Mouse (Mus musculus) monocyte, adult 2 months (primary cell): ENCODE results near the gene Aoc2.
"Not testable (repeated sequence)": the region's sequence is repeated elsewhere in the genome, so short reads cannot be mapped to it uniquely, and the experiment has no call there.

Experiments
- DNase-seq, 2 experiments: peaks; one replicate each; pipeline ENCODE4 v3.0.0; 2022; ENCODE audit warnings: low spot score in 2 of 2, low read depth in 1 of 2

Gene Aoc2

GRCm38 (mm10) chr11:101353436-101353835 lies 28.6 kb downstream of the Aoc2 start:
- no peak for DNase-seq

GRCm38 (mm10) chr11:101354438-101355010 lies 29.7 kb downstream of the Aoc2 start:
- DNase-seq, result no peak

GRCm38 (mm10) chr11:101355916-101356315 lies 31.1 kb downstream of the Aoc2 start:
- DNase-seq, result no peak

- DNase-seq, result no peak
These were observed 32.8 kb downstream of the Aoc2 start for GRCm38 (mm10) chr11:101357505-101358182.

GRCm38 (mm10) chr11:101359776-101360175 lies 34.9 kb downstream of the Aoc2 start:
- no peak for DNase-seq

- DNase-seq, result no peak
These were observed 35.8 kb downstream of the Aoc2 start for GRCm38 (mm10) chr11:101360651-101361113.

GRCm38 (mm10) chr11:101364531-101364931 lies 39.7 kb downstream of the Aoc2 start:
- no peak for DNase-seq

- no peak for DNase-seq
These were observed 42.6 kb downstream of the Aoc2 start, which contains the start of gene G6pc for GRCm38 (mm10) chr11:101367326-101367935. G6pc (plus strand) TSS chr11:101367561.

GRCm38 (mm10) chr11:101370141-101370540 lies 45.3 kb downstream of the Aoc2 start:
- no peak for DNase-seq

GRCm38 (mm10) chr11:101374421-101374938 lies 49.6 kb downstream of the Aoc2 start:
- no peak for DNase-seq

GRCm38 (mm10) chr11:101378196-101378595 lies 53.3 kb downstream of the Aoc2 start:
- not testable (repeated sequence) for DNase-seq

- DNase-seq, result no peak
These were observed 54.1 kb downstream of the Aoc2 start for GRCm38 (mm10) chr11:101378926-101379325.
